Mouse (Mus musculus) stomach, embryonic 14.5 days (tissue): ENCODE data around the gene Gm20388. TPM values are rescaled to one million over a fixed set of nuclear protein-coding genes. Genes with fewer than 3 reads are reported as not detected.

ENCODE experiments used
- ATAC-seq: fragments of 200-750 bp; cut with Nextera tagmentation; 2 replicates; pipeline ENCODE4 v1.8.0; 2017; ENCODE audit warnings: low read depth, moderate TSS enrichment; ENCODE audit not compliant: insufficient number of reproducible peaks, insufficient read depth, low FRiP score
- H3K27ac ChIP-seq: fragments of 300-500 bp; sonication (generic); 2 replicates; pipeline ENCODE4 v1.5.1; 2014; ENCODE audit warnings: mild to moderate bottlenecking, low read length, moderate library complexity, mixed read lengths
- H3K27me3 ChIP-seq: fragments of 300-500 bp; sonication (generic); 2 replicates; pipeline ENCODE4 v1.6.1; 2014; ENCODE audit warnings: low read length, control low read depth, mixed read lengths; ENCODE audit not compliant: control insufficient read depth, insufficient read depth
- H3K36me3 ChIP-seq: fragments of 300-500 bp; sonication (generic); 2 replicates; pipeline ENCODE4 v1.6.1; 2014; ENCODE audit warnings: mild to moderate bottlenecking, control low read depth, low read length, moderate library complexity, mixed read lengths; ENCODE audit not compliant: control insufficient read depth, insufficient read depth
- H3K4me1 ChIP-seq: fragments of 300-500 bp; sonication (generic); 2 replicates; pipeline ENCODE4 v1.6.1; 2014; ENCODE audit warnings: low read length, control low read depth, mixed read lengths; ENCODE audit not compliant: control insufficient read depth, insufficient read depth
- H3K4me2 ChIP-seq: fragments of 300-500 bp; sonication (generic); replicated peaks from 2 replicates; pipeline ENCODE4 v1.6.1; 2014; ENCODE audit warnings: low read depth, low read length, control low read depth
- H3K4me3 ChIP-seq: fragments of 300-500 bp; sonication (generic); 2 replicates; pipeline ENCODE4 v1.5.1; 2014; ENCODE audit warnings: low read depth, low read length, control low read depth
- H3K9ac ChIP-seq: fragments of 300-500 bp; sonication (generic); replicated peaks from 2 replicates; pipeline ENCODE4 v1.6.1; 2014; ENCODE audit warnings: low read depth, mild to moderate bottlenecking, control low read depth, low read length, moderate library complexity, mixed read lengths
- H3K9me3 ChIP-seq: fragments of 300-500 bp; sonication (generic); 2 replicates; pipeline ENCODE4 v1.6.1; 2016; ENCODE audit warnings: low read depth, low read length, control low read depth; ENCODE audit not compliant: control insufficient read depth
- WGBS: fragments of 180-500 bp; shearing (Covaris S2); extraction: QIAGEN DNeasy Blood & Tissue Kit; methylation state at CpG from one replicate; pipeline ENCODE4 v1.1.7; 2014; 5-methylcytosine and 5-hydroxymethylcytosine counted together
- polyA plus RNA-seq: library from polyadenylated mRNA; unstranded; fragments of >200 nt; fragmentation: Nextera tagmentation; extraction: Ambion mirVana; gene quantifications from 2 replicates; pipeline ENCODE4 v1.2.1, GENCODE M21; 2014

The Gm20388 gene
- polyA plus RNA-seq, 1 experiment from 2014 or later, result 11.4 TPM

- ATAC-seq, result no peak
- no peaks in the 10 kb centered on the region for H3K4me1 ChIP-seq
- no peaks in the 10 kb centered on the region for H3K27me3 ChIP-seq
- H3K36me3 ChIP-seq, result no peaks in the 10 kb centered on the region
- H3K4me2 ChIP-seq, result no peak overlapping the region
- no peak overlapping the region for H3K27ac ChIP-seq
- H3K9me3 ChIP-seq, result no peaks in the 10 kb centered on the region
- WGBS, result 53% methylated on average over 7 of the region's 7 CpGs
- no peak overlapping the region for H3K9ac ChIP-seq
- no peak overlapping the region for H3K4me3 ChIP-seq
Observed at GRCm38 (mm10) chr8:120136618-120137017, 226.0 kb downstream of the Gm20388 start.

DNA sequence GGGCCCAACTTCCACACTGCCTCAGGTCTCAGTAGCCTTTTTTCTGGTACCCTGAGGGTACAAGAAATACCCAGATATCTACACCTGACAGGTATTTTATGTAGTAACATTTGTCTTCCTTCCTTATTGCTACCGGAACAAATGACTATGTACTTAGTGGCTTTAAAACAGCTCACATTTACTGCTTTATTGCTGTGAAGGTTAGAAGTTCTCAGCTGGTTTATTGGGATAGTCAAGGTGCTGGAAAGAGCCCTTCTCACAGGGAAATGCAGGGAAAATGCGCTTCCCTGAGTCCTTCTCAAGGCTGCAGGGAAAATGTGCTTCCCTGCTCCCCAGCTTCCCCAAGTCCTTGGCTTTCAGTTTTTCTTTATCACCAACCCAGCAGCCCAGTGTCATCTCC is 228.3 kb downstream of the Gm20388 start:
- Histone ChIP-seq H3K27me3 (no peaks in the 10 kb centered on the region), H3K4me2 (no peak overlapping the region), H3K27ac (no peak overlapping the region), H3K9me3 (no peaks in the 10 kb centered on the region), H3K36me3 (no peaks in the 10 kb centered on the region), H3K9ac (no peak overlapping the region), H3K4me1 (no peaks in the 10 kb centered on the region), H3K4me3 (no peak overlapping the region)
- ATAC-seq, result no peak
- WGBS, result 85% methylated on average over 2 of the region's 2 CpGs

- Histone ChIP-seq H3K4me2 (no peak overlapping the region), H3K4me3 (no peak overlapping the region), H3K27me3 (no peaks in the 10 kb centered on the region), H3K4me1 (no peaks in the 10 kb centered on the region), H3K9me3 (no peaks in the 10 kb centered on the region), H3K36me3 (no peaks in the 10 kb centered on the region), H3K9ac (no peak overlapping the region), H3K27ac (no peak overlapping the region)
- WGBS, result 46% methylated on average over 3 of the region's 3 CpGs
- no peak for ATAC-seq
Observed at GRCm38 (mm10) chr8:120140769-120141168, 230.1 kb downstream of the Gm20388 start.

GRCm38 (mm10) chr8:120143911-120144651 is 233.4 kb downstream of the Gm20388 start:
- 58% methylated on average over 15 of the region's 15 CpGs for WGBS

GRCm38 (mm10) chr8:120144652-120145301 is 234.1 kb downstream of the Gm20388 start:
- no peak overlapping the region for H3K4me3 ChIP-seq
- WGBS, result 44% methylated on average over 12 of the region's 12 CpGs
- ATAC-seq, result no peak
- no peak overlapping the region for H3K9ac ChIP-seq
- H3K4me2 ChIP-seq, result no peak overlapping the region
- no peaks in the 10 kb centered on the region for H3K27me3 ChIP-seq
- H3K4me1 ChIP-seq, result no peaks in the 10 kb centered on the region
- 0 out of 2 replicates have a peak overlapping the region, but pooled peaks have one; percentile 10 for H3K27ac ChIP-seq
- no peaks in the 10 kb centered on the region for H3K36me3 ChIP-seq
- H3K9me3 ChIP-seq, result no peaks in the 10 kb centered on the region

More at GRCm38 (mm10) chr8:120143911-120144651, 233.4 kb downstream of the Gm20388 start:
- H3K27ac ChIP-seq, result no peak overlapping the region
- H3K9me3 ChIP-seq, result no peaks in the 10 kb centered on the region
- H3K36me3 ChIP-seq, result no peaks in the 10 kb centered on the region
- no peaks in the 10 kb centered on the region for H3K4me1 ChIP-seq
- no peak overlapping the region for H3K4me2 ChIP-seq
- no peak overlapping the region for H3K4me3 ChIP-seq
- no peaks in the 10 kb centered on the region for H3K27me3 ChIP-seq
- ATAC-seq, result no peak
- H3K9ac ChIP-seq, result no peak overlapping the region

- ATAC-seq, result no peak
- Histone ChIP-seq H3K9ac (no peak overlapping the region), H3K9me3 (no peaks in the 10 kb centered on the region), H3K36me3 (no peaks in the 10 kb centered on the region), H3K4me1 (no peaks in the 10 kb centered on the region), H3K4me3 (no peak overlapping the region), H3K4me2 (no peak overlapping the region), H3K27me3 (no peaks in the 10 kb centered on the region), H3K27ac (no peak overlapping the region)
- WGBS, result 85% methylated on average over 1 of the region's 1 CpGs
Observed at GRCm38 (mm10) chr8:120146051-120146450, 235.4 kb downstream of the Gm20388 start.

DNA sequence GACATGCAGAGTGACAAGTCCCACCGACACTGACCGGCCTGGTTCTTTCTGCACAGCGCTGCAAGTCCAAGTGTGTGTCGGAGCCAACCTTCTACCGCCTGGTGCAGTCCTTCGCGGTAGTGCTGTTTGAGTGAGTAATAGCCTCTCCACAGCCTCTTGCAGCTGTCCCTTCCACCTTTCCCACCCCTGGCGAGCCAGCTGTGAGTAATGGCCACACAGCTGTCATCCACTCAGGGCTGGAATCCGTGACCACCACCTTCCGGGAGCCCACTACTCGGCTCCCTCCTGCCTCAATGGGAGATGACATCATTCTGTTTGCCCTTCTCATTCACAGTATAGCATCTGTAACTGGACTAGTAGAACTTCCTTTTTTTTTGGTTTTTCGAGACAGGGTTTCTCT is 239.4 kb downstream of the Gm20388 start:
- H3K4me3 ChIP-seq, result no peak overlapping the region
- no peaks in the 10 kb centered on the region for H3K9me3 ChIP-seq
- H3K27me3 ChIP-seq, result no peaks in the 10 kb centered on the region
- no peak for ATAC-seq
- H3K4me1 ChIP-seq, result no peaks in the 10 kb centered on the region; the same call in 1 of the 2 replicates
- WGBS, result 48% methylated on average over 12 of the region's 12 CpGs
- H3K36me3 ChIP-seq, result no peaks in the 10 kb centered on the region
- H3K27ac ChIP-seq, result no peak overlapping the region
- H3K4me2 ChIP-seq, result no peak overlapping the region
- H3K9ac ChIP-seq, result no peak overlapping the region

GRCm38 (mm10) chr8:120151151-120151550 is 240.5 kb downstream of the Gm20388 start:
- H3K9ac ChIP-seq, result no peak overlapping the region
- H3K4me1 ChIP-seq, result no peaks in the 10 kb centered on the region; the same call in 1 of the 2 replicates
- H3K4me2 ChIP-seq, result no peak overlapping the region
- no peaks in the 10 kb centered on the region for H3K9me3 ChIP-seq
- H3K36me3 ChIP-seq, result no peaks in the 10 kb centered on the region
- H3K27me3 ChIP-seq, result no peaks in the 10 kb centered on the region
- H3K27ac ChIP-seq, result no peak overlapping the region
- no peak for ATAC-seq
- WGBS, result 77% methylated on average over 9 of the region's 9 CpGs
- H3K4me3 ChIP-seq, result no peak overlapping the region
